Mouse (Mus musculus): Measurements from ENCODE around the gene Zfp46. TPM values are rescaled to one million over a fixed set of nuclear protein-coding genes. Genes with fewer than 3 reads are reported as not detected.

Zfp46 gene
- total and polyA plus RNA-seq, 3 experiments, result 5.9 to 6.6 TPM; not detected in 1

- TF ChIP-seq MAZ (IDR thresholded peaks at IDR 0.05; ENCODE audit: low read depth, low read length) (0 out of 2 replicates have a peak, but pooled peaks have one; percentile 34), GABPA (IDR thresholded peaks at IDR 0.05; ENCODE audit: low read depth, low read length) (no peak), POLR2AphosphoS2 (IDR thresholded peaks at IDR 0.05; ENCODE audit: low read length) (no peak), ZKSCAN1 (IDR thresholded peaks at IDR 0.05; ENCODE audit: low read depth, low read length) (no peak), POLR2AphosphoS5 (IDR thresholded peaks at IDR 0.05; ENCODE audit: borderline replicate concordance, low read depth, low read length) (no peak), UBTF (IDR thresholded peaks at IDR 0.05; ENCODE audit: borderline replicate concordance, insufficient read depth, low read depth, low read length) (no peak), MAX (IDR thresholded peaks at IDR 0.05; ENCODE audit: low read length) (peak; percentile 96), EP300 (IDR thresholded peaks at IDR 0.05; ENCODE audit: low read depth in 1 of 2, low read length in 2 of 2) (peak; percentile 84 to 94), SIN3A (IDR thresholded peaks at IDR 0.05; ENCODE audit: low read length) (peak; percentile 84)
Observed at GRCm38 (mm10) chr4:136256696-136257095, 27.8 kb upstream of the Zfp46 start (continued).

- Histone ChIP-seq H3K36me3 (ENCODE audit: control insufficient read depth in 1 of 2, insufficient read depth in 2 of 2, low read length in 2 of 2) (peaks cover 0 to 9% of the 10 kb centered on the region in 2 experiments; a peak in 2 of 4 replicates), H3K79me2 (ENCODE audit: control insufficient read depth, insufficient read depth, low read length, poor library complexity) (no peaks in the 10 kb centered on the region), H3K27me3 (ENCODE audit: control insufficient read depth in 1 of 2, insufficient read depth in 2 of 2, low read length in 2 of 2) (no peaks in the 10 kb centered on the region), H3K4me1 (ENCODE audit: control insufficient read depth in 1 of 2, insufficient read depth in 2 of 2, low read length in 2 of 2) (peaks cover 0 to 16% of the 10 kb centered on the region in 2 experiments; a peak in 2 of 4 replicates), H3K27ac (ENCODE audit: control insufficient read depth, low read depth, low read length) (no peak overlapping the region), H3K4me3 (ENCODE audit: control insufficient read depth in 1 of 2, insufficient read depth in 1 of 2, low read depth in 2 of 2, low read length in 2 of 2) (no peak overlapping the region), H3K9me3 (replicated peaks; ENCODE audit: insufficient read depth, low read length) (no peaks in the 10 kb centered on the region), H3K9ac (ENCODE audit: control insufficient read depth, low read depth, low read length, poor library complexity, severe bottlenecking) (no peak overlapping the region)
- no peak for DNase-seq (ENCODE audit: low read depth, low spot score)
- TF ChIP-seq ZC3H11A (IDR thresholded peaks at IDR 0.05; ENCODE audit: low read depth, low read length) (no peak), JUND (IDR thresholded peaks at IDR 0.05; ENCODE audit: low read depth, low read length) (no peak)
Observed at GRCm38 (mm10) chr4:136259916-136260315, 24.6 kb upstream of the Zfp46 start.

GRCm38 (mm10) chr4:136260491-136261180, 23.8 kb upstream of the Zfp46 start:
- Histone ChIP-seq H3K27me3 (ENCODE audit: control insufficient read depth in 1 of 2, insufficient read depth in 2 of 2, low read length in 2 of 2) (no peaks in the 10 kb centered on the region), H3K9me3 (replicated peaks; ENCODE audit: insufficient read depth, low read length) (no peaks in the 10 kb centered on the region), H3K79me2 (ENCODE audit: control insufficient read depth, insufficient read depth, low read length, poor library complexity) (no peaks in the 10 kb centered on the region), H3K36me3 (ENCODE audit: control insufficient read depth in 1 of 2, insufficient read depth in 2 of 2, low read length in 2 of 2) (peaks cover 0 to 9% of the 10 kb centered on the region in 2 experiments; a peak in 2 of 4 replicates), H3K27ac (ENCODE audit: control insufficient read depth, low read depth, low read length) (no peak overlapping the region), H3K9ac (ENCODE audit: control insufficient read depth, low read depth, low read length, poor library complexity, severe bottlenecking) (no peak overlapping the region), H3K4me1 (ENCODE audit: control insufficient read depth in 1 of 2, insufficient read depth in 2 of 2, low read length in 2 of 2) (peaks cover 0 to 14% of the 10 kb centered on the region in 2 experiments; a peak in 2 of 4 replicates), H3K4me3 (ENCODE audit: control insufficient read depth in 1 of 2, insufficient read depth in 1 of 2, low read depth in 2 of 2, low read length in 2 of 2) (no peak overlapping the region)
- TF ChIP-seq ETS1 (IDR thresholded peaks at IDR 0.05; ENCODE audit: low read depth, low read length) (no peak), SMC3 (IDR thresholded peaks at IDR 0.05; ENCODE audit: low read depth, low read length) (peak; percentile 79), MYC (IDR thresholded peaks at IDR 0.05; ENCODE audit: low read depth, low read length) (peak; percentile 71), CTCF (IDR thresholded peaks at IDR 0.05 in 2 of 3, conservative IDR thresholded peaks at IDR 0.05 in 1 of 3; ENCODE audit: control insufficient read depth in 1 of 3, insufficient read depth in 1 of 3, low read depth in 2 of 3, low read length in 3 of 3, poor library complexity in 1 of 3, severe bottlenecking in 1 of 3) (peak; percentile 58 to 95 (median 80)), MAX (IDR thresholded peaks at IDR 0.05; ENCODE audit: low read length) (peak; percentile 37; the same call in 1 of the 2 replicates), POLR2A (IDR thresholded peaks at IDR 0.05; ENCODE audit: control insufficient read depth in 1 of 2, insufficient read depth in 1 of 2, low read depth in 1 of 2, low read length in 2 of 2, poor library complexity in 1 of 2) (no peak), ZC3H11A (IDR thresholded peaks at IDR 0.05; ENCODE audit: low read depth, low read length) (peak; percentile 73), JUND (IDR thresholded peaks at IDR 0.05; ENCODE audit: low read depth, low read length) (no peak), RAD21 (IDR thresholded peaks at IDR 0.05; ENCODE audit: low read depth, low read length) (peak; percentile 74), BHLHE40 (IDR thresholded peaks at IDR 0.05; ENCODE audit: borderline replicate concordance, low read depth, low read length) (0 out of 2 replicates have a peak, but pooled peaks have one; percentile 23), SIN3A (IDR thresholded peaks at IDR 0.05; ENCODE audit: low read length) (0 out of 2 replicates have a peak, but pooled peaks have one; percentile 29)
- DNase-seq (ENCODE audit: low read depth, low spot score), result peak; percentile 80

All from MEL (cell line).